Mouse (Mus musculus) embryonic fibroblast, embryonic 13.5 days (primary cell): ENCODE data around the gene Kcnq4.

Experiments used
- CTCF ChIP-seq: IDR thresholded peaks from 2 replicates; pipeline ENCODE4 v1.5.1; 2011; ENCODE audit warnings: mild to moderate bottlenecking, control low read depth, low read length, moderate library complexity, borderline replicate concordance; ENCODE audit not compliant: insufficient read depth
- POLR2A ChIP-seq: IDR thresholded peaks from 2 replicates; pipeline ENCODE4 v1.6.1; 2011; ENCODE audit warnings: low read depth, mild to moderate bottlenecking, control low read depth, low read length, moderate library complexity

DNA sequence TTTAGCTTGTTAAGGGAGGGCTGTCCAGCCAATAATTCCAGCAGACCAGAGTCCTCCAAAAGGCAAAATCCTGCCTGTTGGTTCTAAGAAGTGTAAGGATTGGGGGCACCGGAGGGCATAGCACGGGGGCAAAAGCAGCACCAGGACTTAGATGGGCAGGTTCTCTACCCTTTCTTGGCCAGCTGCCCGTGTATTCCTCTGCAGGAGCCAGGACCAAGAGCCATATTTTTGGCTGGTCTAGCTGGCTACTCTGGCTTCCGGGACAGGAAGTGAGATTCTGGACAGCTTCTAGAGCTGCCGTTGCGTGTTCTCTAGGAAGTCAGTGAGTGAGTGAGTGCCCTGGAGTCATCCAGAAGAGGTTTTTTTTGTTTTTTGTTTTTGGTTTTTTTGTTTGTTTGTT, 18.3 kb downstream of the Kcnq4 start:
- TF ChIP-seq CTCF = no peak
- TF ChIP-seq POLR2A = no peak
